Mouse (Mus musculus) adrenal gland, adult (tissue): ENCODE results near the gene Veph1.
A peak's percentile ranks its signal among the peaks of the same experiment; 100 is the strongest.

Experiments
- DNase-seq, 2 experiments: peaks; one replicate each; pipeline ENCODE4 v3.0.0; 2022 to 2023; ENCODE audit warnings: low spot score in 1 of 2; ENCODE audit not compliant: inconsistent age in 2 of 2

Veph1 gene

DNA sequence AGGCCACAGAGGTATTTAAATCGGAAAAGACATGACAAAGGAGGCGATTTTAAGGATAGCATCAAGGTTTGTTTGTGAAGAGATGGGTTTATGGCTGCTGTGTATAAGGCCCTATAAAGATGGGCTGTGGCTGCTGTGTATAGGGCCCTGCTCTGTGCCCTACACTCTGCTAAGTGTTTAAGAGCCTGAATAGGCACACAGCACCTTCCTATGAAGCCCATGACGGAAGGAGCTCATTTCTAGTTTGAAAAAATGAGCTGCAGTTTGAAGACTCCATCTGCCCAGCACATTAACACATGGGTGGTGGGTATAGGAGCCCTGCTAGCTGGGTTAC is 194.1 kb downstream of the Veph1 start:
- no peak for DNase-seq

DNA sequence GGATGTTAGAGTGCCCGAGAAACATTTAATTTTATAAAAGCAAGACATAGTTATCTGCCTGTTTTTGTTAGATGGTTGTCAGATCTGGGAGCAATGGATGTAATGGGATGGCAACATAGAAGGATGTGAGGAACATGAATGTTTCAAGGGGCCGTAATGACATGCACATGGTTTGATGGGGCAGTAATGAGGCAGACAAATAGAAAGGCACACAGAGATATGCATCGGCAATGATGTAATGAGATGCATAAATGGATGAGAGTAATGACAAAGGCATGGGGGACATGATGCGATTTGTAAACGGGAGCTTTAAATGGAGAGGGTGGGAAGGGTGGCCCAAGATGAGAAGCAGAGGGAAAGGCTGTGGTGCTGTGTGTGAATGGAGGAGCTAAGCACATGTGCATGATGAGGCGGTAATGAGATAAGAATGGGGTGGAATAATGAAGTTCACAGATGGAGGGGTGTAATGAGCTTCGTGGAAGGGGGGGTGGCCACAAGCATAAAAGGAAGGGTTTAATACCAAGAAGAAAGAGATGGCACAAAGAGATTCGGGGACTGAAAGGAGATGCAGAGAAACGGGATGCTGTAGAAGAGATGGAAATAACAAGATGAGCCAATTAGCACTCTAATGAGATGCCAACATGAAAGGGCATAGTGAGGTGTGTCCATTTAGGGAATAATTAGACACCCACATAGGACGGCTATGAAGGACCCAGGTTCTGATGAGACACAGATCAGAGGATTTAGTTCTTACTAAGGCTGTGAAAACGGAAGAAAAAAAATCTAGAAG is 194.6 kb downstream of the Veph1 start:
- no peak for DNase-seq

DNA sequence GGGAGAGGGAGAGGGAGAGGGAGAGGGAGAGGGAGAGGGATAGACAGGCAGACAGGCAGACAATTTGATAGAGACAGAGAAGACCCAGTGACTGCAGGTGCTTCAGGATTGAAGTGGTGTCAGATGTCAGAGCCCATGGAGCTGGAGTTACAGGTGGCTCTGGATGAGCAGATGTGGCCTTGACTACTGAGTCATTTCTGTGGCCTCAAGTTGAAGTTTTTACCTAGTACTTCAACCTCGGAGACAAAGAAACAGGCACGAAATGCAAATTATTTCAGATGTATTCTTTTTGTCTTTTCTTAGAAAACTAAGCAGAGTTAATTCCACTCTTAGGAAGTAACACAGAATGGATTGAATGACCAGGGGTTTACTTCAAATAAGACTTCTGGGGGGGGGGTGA is 195.6 kb downstream of the Veph1 start:
- DNase-seq: no peak

DNA sequence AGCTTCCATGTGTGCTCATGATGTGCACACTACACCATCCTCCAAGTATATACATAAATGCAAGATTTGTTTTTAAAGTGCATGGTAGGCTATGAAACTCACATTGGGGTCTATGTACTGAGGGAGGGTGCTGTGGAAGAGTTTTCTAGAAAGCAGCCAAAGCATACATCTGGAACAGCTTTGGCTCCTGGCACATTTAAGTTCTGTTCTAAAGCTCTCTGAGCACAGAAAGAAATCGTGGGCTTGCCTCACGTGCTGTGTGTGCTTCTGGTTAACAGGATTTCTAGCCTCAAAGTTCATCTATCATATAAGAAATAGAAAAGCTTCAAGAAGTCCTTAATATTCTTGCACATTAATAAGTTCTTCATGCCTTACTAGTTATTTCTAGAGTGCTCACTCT is 204.9 kb downstream of the Veph1 start:
- no peak for DNase-seq

DNA sequence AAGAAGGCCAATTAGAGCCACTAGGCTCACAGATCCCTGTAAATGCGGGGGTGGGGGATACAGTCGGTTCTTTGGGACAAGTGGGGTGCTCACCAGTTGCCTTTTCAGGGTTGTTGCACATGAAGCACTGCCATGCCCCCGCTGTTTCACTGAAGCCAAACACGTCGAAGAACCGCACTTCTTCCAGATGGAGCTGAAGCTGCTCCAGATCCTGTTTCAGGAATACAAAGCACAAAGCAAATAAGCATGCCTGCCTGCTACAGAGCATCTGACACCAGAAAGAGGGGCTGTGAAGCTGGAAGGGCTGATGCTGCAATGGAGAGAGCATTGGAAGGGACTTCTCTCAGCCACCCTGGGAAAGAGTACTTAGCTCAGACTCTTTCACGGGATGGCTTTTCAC is 209.0 kb downstream of the Veph1 start:
- no peak for DNase-seq

DNA sequence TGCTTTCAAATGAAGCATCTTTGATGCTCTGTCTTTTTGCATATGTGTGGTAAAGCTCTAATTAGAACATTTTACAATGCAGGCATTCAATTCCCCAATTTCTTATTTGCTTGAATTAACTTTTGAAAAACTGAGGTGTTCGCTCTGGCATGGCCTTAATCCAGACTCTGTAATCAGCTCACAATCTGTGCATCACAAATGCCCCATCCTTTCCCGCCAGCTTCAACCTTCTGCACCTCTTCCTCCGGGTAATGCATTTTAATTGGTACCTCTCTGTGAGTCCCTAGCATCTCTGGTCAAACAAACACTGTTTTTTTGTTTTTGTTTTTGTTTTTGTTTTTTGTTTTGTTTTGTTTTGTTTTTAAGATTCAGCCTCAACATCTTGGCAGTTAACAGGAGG is 212.8 kb downstream of the Veph1 start:
- DNase-seq: no peak

DNA sequence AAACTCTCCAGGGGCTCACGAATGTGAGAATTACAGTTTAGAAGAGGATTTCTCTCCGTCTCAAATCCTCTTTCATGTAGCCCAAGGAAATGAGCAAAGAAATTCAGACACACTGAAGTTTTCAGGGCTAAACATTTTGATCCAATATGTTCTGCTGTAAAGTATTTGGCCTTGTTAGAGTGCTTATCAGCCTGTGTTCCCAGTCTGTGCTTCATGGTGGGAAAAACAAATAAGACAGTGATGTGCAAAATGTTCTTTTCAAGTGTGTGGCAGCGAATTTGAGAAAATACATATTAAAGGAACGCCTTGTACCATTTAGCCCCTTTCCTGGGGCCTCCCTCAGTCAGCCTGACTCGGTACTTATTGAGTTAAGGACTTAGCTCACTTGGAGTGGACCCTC is 213.2 kb downstream of the Veph1 start:
- DNase-seq: no peak

DNA sequence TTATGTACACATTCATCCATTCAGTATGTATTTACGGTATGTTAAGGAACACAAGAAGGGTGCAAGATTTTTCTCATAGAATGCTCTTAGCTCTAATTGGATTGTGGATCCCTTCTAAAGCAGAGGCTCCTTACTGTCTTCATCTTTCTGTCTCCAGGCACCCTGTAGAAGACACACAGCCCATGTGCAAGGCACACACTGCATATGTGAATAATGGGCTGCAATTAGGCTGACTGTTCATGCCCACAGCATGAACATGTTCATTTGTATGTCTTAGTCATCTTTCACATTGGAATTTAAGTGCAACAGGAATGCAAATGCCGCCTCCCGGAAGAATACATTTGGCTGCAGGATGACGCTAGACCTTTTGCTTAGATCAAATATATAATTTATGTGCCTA is 213.7 kb downstream of the Veph1 start:
- DNase-seq: no peak

DNA sequence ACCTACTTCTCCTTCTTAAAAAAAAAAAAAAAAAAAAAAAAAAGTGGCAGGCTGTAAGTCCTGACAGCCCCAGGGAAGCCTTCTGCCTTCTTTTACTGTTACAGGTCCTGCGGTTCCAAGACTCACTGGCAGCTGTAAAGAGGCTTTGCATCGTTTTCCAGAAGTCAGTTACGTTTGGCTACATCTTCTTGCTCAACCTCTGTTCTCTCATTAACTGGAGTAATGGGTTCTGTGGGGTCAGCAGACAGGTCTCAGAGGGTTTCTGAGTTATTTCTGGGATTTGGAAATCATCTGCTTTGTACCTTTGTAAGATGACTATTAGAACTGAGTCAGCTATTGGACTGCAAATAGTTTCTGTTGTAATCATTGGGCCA is 215.3 kb downstream of the Veph1 start:
- peak in 1 of 2 experiments; percentile 57 for DNase-seq

DNA sequence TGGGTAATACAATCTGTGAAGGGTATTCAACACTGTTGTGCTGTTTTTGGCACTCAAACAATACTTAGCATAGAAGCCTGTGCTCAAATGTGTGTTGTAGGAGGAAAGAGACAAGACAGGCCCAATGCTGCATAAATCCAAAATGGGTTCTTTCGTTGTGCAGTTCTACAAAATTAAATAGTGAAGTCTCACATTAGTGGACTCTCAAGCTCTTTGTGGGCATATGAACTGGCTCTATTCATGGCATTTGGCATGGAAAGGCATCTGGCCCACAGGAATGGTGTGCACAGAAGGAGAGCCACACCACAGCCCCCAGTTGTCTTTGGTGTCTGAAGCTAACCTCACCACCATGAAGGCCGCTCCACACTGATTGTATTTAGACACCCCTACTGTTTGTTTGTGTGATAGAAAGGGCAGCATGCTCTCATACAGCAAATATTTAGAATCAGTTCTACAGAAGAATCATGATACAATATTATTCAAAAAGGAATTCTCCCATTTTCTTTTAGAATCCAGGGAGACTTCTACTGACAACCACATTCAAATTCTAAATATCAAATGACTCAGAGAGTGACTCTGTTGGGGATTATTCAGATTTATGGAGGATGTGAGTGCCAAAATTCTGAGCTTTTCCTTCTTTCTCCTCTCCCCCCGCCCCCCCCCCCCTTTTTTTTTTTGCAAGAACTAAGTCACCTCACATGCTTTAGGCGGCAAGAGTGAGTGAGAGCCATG is 215.8 kb downstream of the Veph1 start:
- DNase-seq: peak in 1 of 2 experiments; percentile 25

DNA sequence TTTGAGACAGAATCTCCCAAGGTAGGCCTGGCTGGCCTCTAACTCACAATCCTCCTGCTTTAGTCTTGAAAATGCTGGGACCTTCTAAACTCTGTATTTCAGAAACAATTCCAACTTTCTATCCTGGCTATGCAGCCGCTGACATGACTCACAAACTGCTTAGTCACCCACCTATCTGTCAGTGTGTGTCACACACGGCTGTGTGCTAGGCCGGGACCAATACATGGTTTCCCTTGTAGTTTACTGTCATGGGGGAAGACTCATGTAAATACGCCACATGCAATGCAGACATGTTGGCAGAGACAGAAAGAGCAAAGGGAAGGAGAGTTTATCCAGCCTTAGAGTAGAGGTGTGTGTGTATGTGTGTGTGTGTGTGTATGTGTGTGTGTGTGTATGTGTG is 216.8 kb downstream of the Veph1 start:
- peak; percentile 61 to 77 for DNase-seq

DNA sequence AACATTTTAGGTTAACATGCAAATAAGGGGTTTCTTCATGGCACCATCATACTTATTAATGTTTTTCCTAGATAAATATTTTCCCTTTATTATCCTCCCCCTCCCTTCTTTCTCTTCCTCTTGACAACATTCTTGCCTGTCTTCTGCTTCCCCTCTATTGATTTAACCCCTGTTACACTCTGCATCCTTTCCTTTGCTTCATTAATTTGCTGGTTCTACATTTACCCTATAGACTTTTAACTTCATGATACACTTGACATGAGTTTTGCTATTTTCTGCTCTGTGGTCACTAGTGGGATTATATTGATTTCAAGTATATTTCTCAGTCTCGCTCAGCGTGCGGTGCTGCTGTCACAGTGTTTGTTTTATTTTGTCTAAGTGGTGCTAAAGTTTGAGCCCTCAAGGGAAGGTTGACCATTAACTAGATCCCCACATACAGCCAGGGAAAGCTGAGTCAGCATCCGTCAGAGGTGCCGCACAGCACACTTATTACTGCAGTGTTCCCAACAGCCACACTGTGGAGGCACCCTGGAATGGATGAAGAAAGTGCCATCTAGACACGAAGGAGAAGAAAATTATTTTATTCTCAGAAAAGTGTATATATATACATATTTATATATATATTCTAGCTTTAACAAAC is 217.6 kb downstream of the Veph1 start:
- no peak for DNase-seq

DNA sequence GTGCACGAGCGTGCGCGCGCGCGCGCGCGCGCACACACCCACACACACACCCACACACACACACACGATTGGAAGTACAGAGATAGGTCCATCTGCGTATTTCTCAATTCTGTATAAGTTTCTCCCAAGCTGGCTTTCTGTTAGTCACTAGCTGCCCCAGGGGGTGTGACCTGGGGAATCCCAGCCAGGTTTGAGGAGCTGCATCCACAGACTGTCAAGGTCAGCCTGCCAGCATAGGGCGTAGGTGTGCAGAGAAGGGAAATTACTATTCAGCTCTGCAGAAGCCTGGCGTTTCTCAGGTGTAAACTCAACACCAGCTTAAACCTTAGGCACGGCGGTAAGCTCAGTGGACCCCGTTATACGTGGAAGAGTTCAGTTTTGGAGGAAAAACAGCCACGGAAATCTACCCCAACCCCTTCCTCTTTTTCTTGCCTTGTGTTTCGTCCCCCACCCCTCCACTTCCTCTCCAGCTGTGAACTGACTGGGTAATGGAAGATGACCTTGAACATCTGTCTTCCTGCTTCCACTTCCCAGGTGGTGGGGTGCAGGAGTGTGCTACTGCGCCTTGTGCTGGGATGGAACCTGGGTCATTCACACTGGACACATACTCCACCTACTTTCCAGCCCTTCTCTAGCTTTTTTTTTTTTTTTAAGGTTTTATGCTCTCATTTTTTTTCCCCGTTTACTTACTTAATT is 218.5 kb downstream of the Veph1 start:
- peak; percentile 18 to 46 for DNase-seq

DNA sequence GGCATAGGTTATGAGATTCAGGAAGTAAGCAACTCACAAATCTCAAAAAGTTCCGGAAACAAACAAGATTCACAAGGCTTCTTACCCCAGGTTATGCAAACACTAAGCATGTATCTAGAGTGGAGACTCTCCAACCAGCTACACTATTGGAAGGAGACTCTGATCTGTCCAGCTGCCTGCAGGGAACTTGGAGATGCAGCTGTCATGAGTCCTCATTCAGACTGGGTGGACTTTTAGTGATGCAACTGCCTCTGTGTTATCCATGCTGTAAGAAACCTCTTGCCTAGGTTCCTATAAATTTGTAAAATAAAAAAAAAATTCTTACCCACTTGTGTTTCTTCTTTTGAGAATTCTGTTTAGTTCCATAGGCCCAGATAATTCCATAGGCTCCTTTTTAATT is 226.4 kb downstream of the Veph1 start:
- no peak for DNase-seq

DNA sequence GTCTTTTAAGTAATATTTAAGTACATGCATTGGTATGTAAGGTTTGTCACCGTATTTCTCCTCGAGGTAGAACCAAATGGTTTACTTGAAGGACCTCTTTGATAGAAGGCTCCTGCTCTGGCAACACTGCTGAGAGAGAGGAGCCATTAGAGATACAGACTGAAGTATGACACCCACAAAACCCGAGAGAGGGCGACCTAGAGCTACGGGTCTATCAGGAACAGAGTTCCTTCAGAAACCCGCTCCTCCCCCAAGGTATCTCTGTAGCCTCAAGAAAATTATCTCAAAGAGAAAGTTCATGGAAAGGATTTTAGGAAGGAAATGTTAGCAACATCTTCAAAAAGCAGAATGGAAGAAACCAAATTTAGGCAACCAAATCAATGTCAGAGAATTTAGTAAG is 232.8 kb downstream of the Veph1 start:
- DNase-seq: peak in 1 of 2 experiments; percentile 25

DNA sequence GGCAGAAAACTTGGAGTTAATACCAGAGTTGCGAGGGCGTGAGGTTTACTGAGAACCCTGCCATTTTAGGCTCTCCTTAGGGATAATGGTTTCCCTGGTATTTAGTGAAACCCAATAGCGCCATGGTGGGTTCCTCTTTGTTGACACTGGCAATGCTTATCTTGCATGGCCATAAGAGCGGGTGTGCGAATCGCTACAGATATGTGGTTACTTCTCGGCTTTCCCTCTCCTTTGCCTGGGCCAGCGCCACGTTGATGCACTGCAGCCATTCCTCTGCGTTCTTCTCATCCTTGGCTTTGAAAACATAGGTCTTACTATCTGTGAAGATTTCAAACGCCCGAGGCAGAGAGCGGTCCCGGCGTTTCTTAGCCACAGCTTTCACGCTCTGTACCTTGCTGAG is 239.7 kb downstream of the Veph1 start:
- DNase-seq: no peak

DNA sequence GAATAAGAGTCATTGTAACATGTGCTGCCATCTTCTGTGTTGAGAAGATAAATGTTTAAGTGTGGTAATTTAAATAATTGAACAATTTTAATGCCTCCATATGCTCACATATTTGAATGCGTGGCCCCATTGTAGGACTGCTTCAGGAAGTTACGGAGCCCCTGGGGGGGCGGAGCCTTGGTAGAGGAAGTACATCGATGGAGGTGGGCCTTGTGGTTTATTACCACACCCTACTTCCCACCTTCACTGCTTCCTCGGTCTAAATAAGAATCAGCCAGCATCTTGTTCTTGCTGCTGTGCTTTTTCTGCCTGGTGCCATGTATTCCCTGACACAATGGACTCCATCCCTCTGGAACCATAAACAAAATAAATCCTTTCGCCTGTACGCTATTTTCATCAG is 241.0 kb downstream of the Veph1 start:
- no peak for DNase-seq

DNA sequence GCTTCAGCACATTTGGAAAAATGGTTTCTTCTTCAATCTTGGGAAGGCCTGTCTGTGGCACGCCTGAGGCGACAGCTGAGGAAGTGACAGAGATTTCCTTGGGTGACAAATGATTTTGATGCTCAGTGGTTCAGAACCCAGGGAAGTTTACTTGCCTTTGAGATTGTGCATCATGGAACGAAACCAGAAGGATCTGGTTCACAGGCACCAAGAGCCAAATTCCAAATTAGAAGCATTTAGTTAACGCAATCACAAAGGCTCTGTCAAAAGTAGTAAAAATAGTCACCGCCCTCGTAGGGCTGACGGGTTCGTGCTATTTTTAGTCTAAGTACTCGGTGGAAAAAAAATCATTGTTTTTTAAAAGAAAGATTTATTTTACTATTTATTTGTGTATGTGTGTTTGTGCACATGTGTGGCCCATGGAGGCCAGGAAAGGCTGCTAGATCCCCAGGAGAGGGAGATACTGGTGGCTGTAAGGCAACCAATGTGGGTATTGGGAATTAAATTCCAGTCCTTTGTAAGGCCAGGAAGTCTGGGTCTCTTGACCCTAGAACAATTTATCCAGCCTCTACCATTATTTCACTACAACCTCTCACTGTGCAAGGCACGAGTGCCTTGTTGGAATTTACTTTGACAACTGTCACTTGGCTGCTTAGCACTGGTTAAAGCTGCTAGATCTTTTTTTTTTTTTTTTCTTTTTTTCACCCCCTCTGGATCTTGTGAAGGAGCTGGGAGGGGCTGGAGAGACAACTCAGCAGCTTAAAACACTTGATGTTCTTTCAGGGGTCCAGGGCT is 246.3 kb downstream of the Veph1 start:
- DNase-seq: no peak

DNA sequence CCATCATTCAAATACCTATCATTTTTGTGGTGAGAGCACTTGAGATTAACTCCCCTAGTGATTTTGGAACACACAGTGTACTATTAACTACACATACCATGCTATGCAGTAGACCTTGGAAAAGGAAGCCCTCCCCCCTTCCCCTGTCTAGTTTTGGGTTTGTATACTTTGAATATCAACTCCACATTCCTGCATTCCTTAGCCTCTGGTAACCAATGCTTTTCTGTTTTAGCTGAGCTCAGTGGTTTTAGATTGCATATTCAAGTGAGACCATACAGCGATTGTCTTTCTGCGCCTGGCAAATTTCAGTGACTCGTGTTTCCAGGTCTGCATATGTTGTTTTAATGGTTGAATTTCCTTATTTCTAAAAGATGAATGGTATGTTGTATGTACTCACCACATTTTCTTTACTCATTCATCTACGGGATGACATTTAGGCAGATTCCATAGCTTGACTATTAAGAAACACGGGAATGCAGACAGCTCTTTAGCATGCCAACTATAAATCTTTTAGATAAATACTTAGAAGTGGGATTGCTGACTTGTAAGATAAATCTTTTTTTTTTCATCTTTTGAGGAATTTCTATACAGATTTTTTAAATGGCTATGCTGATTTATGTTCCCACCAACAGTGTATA is 255.7 kb downstream of the Veph1 start:
- DNase-seq: no peak

DNA sequence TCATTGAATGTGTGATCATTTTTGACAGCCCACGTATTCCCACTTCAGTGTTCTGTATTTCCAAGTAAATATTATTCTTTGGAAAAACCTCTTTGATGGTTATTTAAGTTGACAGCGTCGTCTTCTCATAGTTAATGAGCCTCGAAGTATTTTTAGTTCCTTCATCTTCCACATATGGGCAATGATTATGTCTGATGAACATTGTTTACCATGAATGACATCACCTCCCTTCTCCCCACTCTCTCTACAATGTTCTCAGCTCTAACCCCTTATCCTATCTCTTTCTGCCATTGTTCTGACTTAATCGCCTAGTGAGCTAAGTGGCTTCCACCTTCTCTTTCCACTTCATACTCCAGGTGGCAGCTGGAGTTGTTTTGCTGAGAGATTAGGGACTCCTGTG is 261.4 kb downstream of the Veph1 start:
- no peak for DNase-seq
